Mouse (Mus musculus): Measurements from ENCODE around the gene Edn1. TPM values are rescaled to one million over a fixed set of nuclear protein-coding genes. Genes with fewer than 3 reads are reported as not detected.

Edn1 gene
- not detected in 2 replicates for total RNA-seq (2012; rRNA removed)
- total RNA-seq (2014; rRNA removed): 0.18 TPM in 1 of 2 replicates, not detected in the other
- not detected in 2 replicates for polyA plus RNA-seq (2012; ENCODE audit: insufficient read length, low read depth)

DNA sequence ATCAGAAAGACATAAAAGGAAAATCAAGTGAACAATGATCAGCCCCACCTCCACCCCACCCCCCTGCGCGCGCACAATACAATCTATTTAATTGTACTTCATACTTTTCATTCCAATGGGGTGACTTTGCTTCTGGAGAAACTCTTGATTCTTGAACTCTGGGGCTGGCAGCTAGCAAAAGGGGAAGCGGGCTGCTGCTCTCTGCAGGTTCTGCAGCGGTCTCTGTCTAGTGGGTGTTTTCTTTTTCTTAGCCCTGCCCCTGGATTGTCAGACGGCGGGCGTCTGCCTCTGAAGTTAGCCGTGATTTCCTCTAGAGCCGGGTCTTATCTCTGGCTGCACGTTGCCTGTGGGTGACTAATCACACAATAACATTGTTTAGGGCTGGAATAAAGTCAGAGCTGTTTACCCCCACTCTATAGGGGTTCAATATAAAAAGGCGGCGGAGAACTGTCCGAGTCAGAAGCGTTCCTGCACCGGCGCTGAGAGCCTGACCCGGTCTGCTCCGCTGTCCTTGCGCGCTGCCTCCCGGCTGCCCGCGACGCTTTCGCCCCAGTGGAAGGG, at the start of gene Edn1:
Gene Edn1, plus strand, starts transcription at position 316 of the 561 bp plus-strand sequence.
- no peaks in the 10 kb centered on the region for H3K79me2 ChIP-seq (replicated peaks; ENCODE audit: control insufficient read depth, extremely low read depth, insufficient read depth, poor library complexity, severe bottlenecking)
- H3K9me3 ChIP-seq (replicated peaks; ENCODE audit: low read length): no peaks in the 10 kb centered on the region
- H3K4me2 ChIP-seq (ENCODE audit: insufficient read depth, low read depth, poor library complexity, severe bottlenecking): peak within 1 kb of the TSS; percentile 96
- peaks cover 31% of the 10 kb centered on the region for H3K27me3 ChIP-seq (replicated peaks)
- H3K9ac ChIP-seq (ENCODE audit: insufficient read depth, low read depth): peak within 1 kb of the TSS; percentile 31; the same call in 1 of the 2 replicates
- peak; percentile 75 for DNase-seq (ENCODE audit: extremely low read depth)
- H3K4me1 ChIP-seq (ENCODE audit: control insufficient read depth in 1 of 2, insufficient read depth in 2 of 2): peaks cover 3 to 28% of the 10 kb centered on the region in 2 experiments; a peak in 2 of 4 replicates
- H3K4me3 ChIP-seq (replicated peaks in 1 of 3; ENCODE audit: low read depth in 2 of 3, low read length in 2 of 3, poor library complexity in 1 of 3): peak within 1 kb of the TSS; percentile 31 to 46 (median 42)
- no peak within 1 kb of the TSS for H3K27ac ChIP-seq (ENCODE audit: insufficient read depth, low read depth)
- TF ChIP-seq KAT2A (IDR thresholded peaks at IDR 0.05; ENCODE audit: insufficient replicate concordance, low read length): no peak
- TF ChIP-seq RAD21 (IDR thresholded peaks at IDR 0.05; ENCODE audit: low read depth, low read length): peak; percentile 23
- 0 out of 2 replicates have a peak, but pooled peaks have one; percentile 16 for TF ChIP-seq SIN3A (IDR thresholded peaks at IDR 0.05; ENCODE audit: low read length)
- no peak for TF ChIP-seq PAX5 (IDR thresholded peaks at IDR 0.05; ENCODE audit: low read length)
- TF ChIP-seq TBP (conservative IDR thresholded peaks at IDR 0.05; ENCODE audit: low read depth, low read length): no peak
- TF ChIP-seq UBTF (IDR thresholded peaks at IDR 0.05; ENCODE audit: low read depth, low read length): 0 out of 2 replicates have a peak, but pooled peaks have one; percentile 51
- TF ChIP-seq ZMIZ1 (IDR thresholded peaks at IDR 0.05; ENCODE audit: low read depth, low read length): no peak
- TF ChIP-seq ELF1 (IDR thresholded peaks at IDR 0.05; ENCODE audit: low read depth, low read length): no peak
- TF ChIP-seq CTCF (conservative IDR thresholded peaks at IDR 0.05 in 1 of 2, IDR thresholded peaks at IDR 0.05 in 1 of 2; ENCODE audit: low read depth in 2 of 2, low read length in 2 of 2): peak in 1 of 2 experiments; percentile 30; a peak in 2 of 4 replicates
- in situ Hi-C loops (cut with MboI; ENCODE audit: low pct_ligation_motif_present, low pct_unique_long_range_greater_than_20kb, low sequenced_read_pairs): loop anchor here (5.0 to 10.0 kb wide), 4 partner anchors 96 to 656 kb away; no protein-coding TSS in a partner anchor
- dilution Hi-C loops (cut with MboI; ENCODE audit: extremely low pct_ligation_motif_present, extremely low pct_unique_long_range_greater_than_20kb, low sequenced_read_pairs): no loop called here
- H3K36me3 ChIP-seq (replicated peaks in 1 of 2; ENCODE audit: control insufficient read depth in 1 of 2, insufficient read depth in 1 of 2, low read length in 1 of 2): no peaks in the 10 kb centered on the region

GRCm38 (mm10) chr13:42253821-42254220, 47.5 kb upstream of the Edn1 start:
- Histone ChIP-seq H3K79me2 (replicated peaks; ENCODE audit: control insufficient read depth, extremely low read depth, insufficient read depth, poor library complexity, severe bottlenecking) (no peaks in the 10 kb centered on the region), H3K27ac (ENCODE audit: insufficient read depth, low read depth) (no peak overlapping the region), H3K4me1 (ENCODE audit: control insufficient read depth in 1 of 2, insufficient read depth in 2 of 2) (peaks cover 0 to 11% of the 10 kb centered on the region in 2 experiments; a peak in 3 of 4 replicates), H3K36me3 (replicated peaks in 1 of 2; ENCODE audit: control insufficient read depth in 1 of 2, insufficient read depth in 1 of 2, low read length in 1 of 2) (no peaks in the 10 kb centered on the region), H3K9ac (ENCODE audit: insufficient read depth, low read depth) (no peak overlapping the region), H3K4me2 (ENCODE audit: insufficient read depth, low read depth, poor library complexity, severe bottlenecking) (no peak overlapping the region), H3K9me3 (replicated peaks; ENCODE audit: low read length) (peaks cover 4% of the 10 kb centered on the region), H3K4me3 (replicated peaks in 1 of 3; ENCODE audit: low read depth in 2 of 3, low read length in 2 of 3, poor library complexity in 1 of 3) (no peak overlapping the region), H3K27me3 (replicated peaks) (peaks cover 2% of the 10 kb centered on the region)
- DNase-seq (ENCODE audit: extremely low read depth): no peak
- TF ChIP-seq ZMIZ1 (IDR thresholded peaks at IDR 0.05; ENCODE audit: low read depth, low read length): no peak
- no peak for TF ChIP-seq NRF1 (IDR thresholded peaks at IDR 0.05; ENCODE audit: low read depth, low read length)
- dilution Hi-C loops (cut with MboI; ENCODE audit: extremely low pct_ligation_motif_present, extremely low pct_unique_long_range_greater_than_20kb, low sequenced_read_pairs): no loop called here
- in situ Hi-C loops (cut with MboI; ENCODE audit: low pct_ligation_motif_present, low pct_unique_long_range_greater_than_20kb, low sequenced_read_pairs): no loop called here

GRCm38 (mm10) chr13:42255105-42255504, 46.2 kb upstream of the Edn1 start:
- in situ Hi-C loops (cut with MboI; ENCODE audit: low pct_ligation_motif_present, low pct_unique_long_range_greater_than_20kb, low sequenced_read_pairs): no loop called here
- dilution Hi-C loops (cut with MboI; ENCODE audit: extremely low pct_ligation_motif_present, extremely low pct_unique_long_range_greater_than_20kb, low sequenced_read_pairs): no loop called here
- TF ChIP-seq CTCF (conservative IDR thresholded peaks at IDR 0.05 in 1 of 2, IDR thresholded peaks at IDR 0.05 in 1 of 2; ENCODE audit: low read depth in 2 of 2, low read length in 2 of 2): no peak
- no peak for TF ChIP-seq NRF1 (IDR thresholded peaks at IDR 0.05; ENCODE audit: low read depth, low read length)
- no peak for TF ChIP-seq GABPA (IDR thresholded peaks at IDR 0.05; ENCODE audit: insufficient replicate concordance, low read depth, low read length)
- TF ChIP-seq RAD21 (IDR thresholded peaks at IDR 0.05; ENCODE audit: low read depth, low read length): no peak

More at GRCm38 (mm10) chr13:42255105-42255504, 46.2 kb upstream of the Edn1 start:
- Histone ChIP-seq H3K9ac (ENCODE audit: insufficient read depth, low read depth) (no peak overlapping the region), H3K36me3 (replicated peaks in 1 of 2; ENCODE audit: control insufficient read depth in 1 of 2, insufficient read depth in 1 of 2, low read length in 1 of 2) (no peaks in the 10 kb centered on the region), H3K27me3 (replicated peaks) (peaks cover 2% of the 10 kb centered on the region), H3K9me3 (replicated peaks; ENCODE audit: low read length) (peaks cover 4% of the 10 kb centered on the region), H3K4me1 (ENCODE audit: control insufficient read depth in 1 of 2, insufficient read depth in 2 of 2) (peaks cover 0 to 13% of the 10 kb centered on the region in 2 experiments; a peak in 3 of 4 replicates), H3K4me3 (replicated peaks in 1 of 3; ENCODE audit: low read depth in 2 of 3, low read length in 2 of 3, poor library complexity in 1 of 3) (no peak overlapping the region), H3K27ac (ENCODE audit: insufficient read depth, low read depth) (no peak overlapping the region), H3K79me2 (replicated peaks; ENCODE audit: control insufficient read depth, extremely low read depth, insufficient read depth, poor library complexity, severe bottlenecking) (no peaks in the 10 kb centered on the region), H3K4me2 (ENCODE audit: insufficient read depth, low read depth, poor library complexity, severe bottlenecking) (no peak overlapping the region)
- DNase-seq (ENCODE audit: extremely low read depth): no peak
